Mouse (Mus musculus): Measurements from ENCODE around the gene Stim1. TPM values are rescaled to one million over a fixed set of nuclear protein-coding genes. Genes with fewer than 3 reads are reported as not detected.
A peak's percentile ranks its signal among the peaks of the same experiment; 100 is the strongest.

Stim1 gene
- total and polyA plus RNA-seq, 3 experiments, result 10.2 to 26.6 (median 23.9) TPM

GRCm38 (mm10) chr7:102250631-102251214 is 16.9 kb upstream of the Stim1 start (continued):
- TF ChIP-seq RCOR1 (conservative IDR thresholded peaks at IDR 0.05; ENCODE audit: low read depth, low read length) (0 out of 2 replicates have a peak, but pooled peaks have one; percentile 66), MYC (IDR thresholded peaks at IDR 0.05; ENCODE audit: low read depth, low read length) (peak; percentile 72), BHLHE40 (IDR thresholded peaks at IDR 0.05; ENCODE audit: low read depth, low read length) (no peak; the same call in 1 of the 2 replicates), MEF2A (IDR thresholded peaks at IDR 0.05; ENCODE audit: borderline replicate concordance, low read depth, low read length) (no peak)

- Histone ChIP-seq H3K4me2 (ENCODE audit: insufficient read depth, low read depth, poor library complexity, severe bottlenecking) (peak overlapping the region; percentile 22), H3K9me3 (replicated peaks; ENCODE audit: low read length) (no peaks in the 10 kb centered on the region), H3K4me1 (ENCODE audit: control insufficient read depth in 1 of 2, insufficient read depth in 2 of 2) (peaks cover 0 to 5% of the 10 kb centered on the region in 2 experiments; a peak in 1 of 4 replicates), H3K27ac (ENCODE audit: insufficient read depth, low read depth) (no peak overlapping the region), H3K4me3 (replicated peaks in 1 of 3; ENCODE audit: low read depth in 2 of 3, low read length in 2 of 3, poor library complexity in 1 of 3) (no peak overlapping the region), H3K9ac (ENCODE audit: insufficient read depth, low read depth) (no peak overlapping the region), H3K36me3 (replicated peaks in 1 of 2; ENCODE audit: control insufficient read depth in 1 of 2, insufficient read depth in 1 of 2, low read length in 1 of 2) (no peaks in the 10 kb centered on the region), H3K79me2 (replicated peaks; ENCODE audit: control insufficient read depth, extremely low read depth, insufficient read depth, poor library complexity, severe bottlenecking) (peaks cover 7% of the 10 kb centered on the region), H3K27me3 (replicated peaks) (no peaks in the 10 kb centered on the region)
- TF ChIP-seq ZNF384 (IDR thresholded peaks at IDR 0.05; ENCODE audit: low read depth, low read length), result no peak
- TF ChIP-seq USF1 (IDR thresholded peaks at IDR 0.05; ENCODE audit: low read depth, low read length), result no peak
- TF ChIP-seq ZC3H11A (IDR thresholded peaks at IDR 0.05; ENCODE audit: low read depth, low read length), result no peak
- no peak for TF ChIP-seq NRF1 (IDR thresholded peaks at IDR 0.05; ENCODE audit: low read depth, low read length)
- TF ChIP-seq NELFE (IDR thresholded peaks at IDR 0.05; ENCODE audit: low read depth, low read length), result no peak
- TF ChIP-seq IRF4 (IDR thresholded peaks at IDR 0.05; ENCODE audit: low read depth, low read length), result no peak
- no peak for TF ChIP-seq RAD21 (IDR thresholded peaks at IDR 0.05; ENCODE audit: low read depth, low read length)
- TF ChIP-seq MEF2A (IDR thresholded peaks at IDR 0.05; ENCODE audit: borderline replicate concordance, low read depth, low read length), result no peak
- TF ChIP-seq EP300 (IDR thresholded peaks at IDR 0.05; ENCODE audit: low read length), result no peak
- no peak for DNase-seq (ENCODE audit: extremely low read depth)
- dilution Hi-C loops (cut with MboI; ENCODE audit: extremely low pct_ligation_motif_present, extremely low pct_unique_long_range_greater_than_20kb, low sequenced_read_pairs), result no loop called here
- in situ Hi-C loops (cut with MboI; ENCODE audit: low pct_ligation_motif_present, low pct_unique_long_range_greater_than_20kb, low sequenced_read_pairs), result loop anchor here (25.0 kb wide), 1 partner anchor 591 kb away; the partner anchor contains the start of gene Clpb
Observed at GRCm38 (mm10) chr7:102253631-102254030, 14.0 kb upstream of the Stim1 start.

- no peaks in the 10 kb centered on the region for H3K79me2 ChIP-seq (replicated peaks; ENCODE audit: control insufficient read depth, extremely low read depth, insufficient read depth, poor library complexity, severe bottlenecking)
- in situ Hi-C loops (cut with MboI; ENCODE audit: low pct_ligation_motif_present, low pct_unique_long_range_greater_than_20kb, low sequenced_read_pairs) (loop anchor here (25.0 kb wide), 1 partner anchor 594 kb away; the partner anchor contains the start of gene Clpb), dilution Hi-C loops (cut with MboI; ENCODE audit: extremely low pct_ligation_motif_present, extremely low pct_unique_long_range_greater_than_20kb, low sequenced_read_pairs) (no loop called here)
- no peak within 1 kb of the TSS for H3K4me2 ChIP-seq (ENCODE audit: insufficient read depth, low read depth, poor library complexity, severe bottlenecking)
- no peaks in the 10 kb centered on the region for H3K27me3 ChIP-seq (replicated peaks)
- no peak within 1 kb of the TSS for H3K4me3 ChIP-seq (replicated peaks in 1 of 3; ENCODE audit: low read depth in 2 of 3, low read length in 2 of 3, poor library complexity in 1 of 3)
- no peak for DNase-seq (ENCODE audit: extremely low read depth)
- no peaks in the 10 kb centered on the region for H3K36me3 ChIP-seq (replicated peaks in 1 of 2; ENCODE audit: control insufficient read depth in 1 of 2, insufficient read depth in 1 of 2, low read length in 1 of 2)
- no peaks in the 10 kb centered on the region for H3K9me3 ChIP-seq (replicated peaks; ENCODE audit: low read length)
- peaks cover 0 to 5% of the 10 kb centered on the region in 2 experiments; a peak in 1 of 4 replicates for H3K4me1 ChIP-seq (ENCODE audit: control insufficient read depth in 1 of 2, insufficient read depth in 2 of 2)
- no peak within 1 kb of the TSS for H3K27ac ChIP-seq (ENCODE audit: insufficient read depth, low read depth)
- no peak for TF ChIP-seq SMC3 (IDR thresholded peaks at IDR 0.05; ENCODE audit: low read depth, low read length)
- H3K9ac ChIP-seq (ENCODE audit: insufficient read depth, low read depth), result no peak within 1 kb of the TSS
Observed at GRCm38 (mm10) chr7:102255954-102256353, 11.7 kb upstream of the Stim1 start, which contains the start of gene Rhog. Gene Rhog (minus strand): TSS chr7:102256054.

All from CH12.LX (cell line).